In genomic region chr4:108319747-108320146, GRCm38 (mm10) we compare ENCODE assay signal across 12 mouse cellular contexts. TPM values are rescaled to one million over a fixed set of nuclear protein-coding genes. Genes with fewer than 3 reads are reported as not detected.
A peak's percentile ranks its signal among the peaks of the same experiment; 100 is the strongest.
DNase-seq lines count a peak whose midpoint lies in the region; ATAC-seq and TF ChIP-seq lines count a peak whose summit lies in the region.
"Had no signal": no experiment of that assay in that cellular context is flagged by ENCODE, and none has a peak within 500 bp of the region (broad histone marks: within the 10 kb centered on the region; RNA-seq: fewer than 3 reads in every experiment).

No protein-coding gene starts in this region.

- no peaks in the 10 kb centered on the region for H3K36me3 ChIP-seq in liver, embryonic 14.5 days (replicated peaks; ENCODE audit: control insufficient read depth, insufficient read depth, low read depth)
- no peaks in the 10 kb centered on the region for H3K36me3 ChIP-seq in CH12.LX (replicated peaks in 1 of 2; ENCODE audit: control insufficient read depth in 1 of 2, insufficient read depth in 1 of 2, low read length in 1 of 2)
- no peaks in the 10 kb centered on the region for H3K36me3 ChIP-seq in midbrain, embryonic 13.5 days
- H3K36me3 ChIP-seq: forebrain, embryonic 12.5 days; hindbrain, embryonic 15.5 days; stomach, embryonic 15.5 days had no signal

- no peak for TF ChIP-seq EP300 in liver, embryonic 14.5 days (IDR thresholded peaks at IDR 0.05; ENCODE audit: low read depth)
- no peak for TF ChIP-seq EP300 in CH12.LX (IDR thresholded peaks at IDR 0.05; ENCODE audit: low read length)

- H3K79me2 ChIP-seq in CH12.LX (replicated peaks; ENCODE audit: control insufficient read depth, extremely low read depth, insufficient read depth, poor library complexity, severe bottlenecking) = no peaks in the 10 kb centered on the region

- H3K27me3 ChIP-seq in liver, embryonic 14.5 days (ENCODE audit: control insufficient read depth, insufficient read depth, low read length) = no peaks in the 10 kb centered on the region
- no peaks in the 10 kb centered on the region for H3K27me3 ChIP-seq in CH12.LX (replicated peaks)
- H3K27me3 ChIP-seq in midbrain, embryonic 13.5 days = no peaks in the 10 kb centered on the region
- H3K27me3 ChIP-seq: forebrain, embryonic 12.5 days; hindbrain, embryonic 15.5 days; stomach, embryonic 15.5 days had no signal

- no peaks in the 10 kb centered on the region for H3K9me3 ChIP-seq in liver, embryonic 14.5 days (ENCODE audit: control insufficient read depth, low read length)
- H3K9me3 ChIP-seq in CH12.LX (replicated peaks; ENCODE audit: low read length) = no peaks in the 10 kb centered on the region
- no peaks in the 10 kb centered on the region for H3K9me3 ChIP-seq in midbrain, embryonic 13.5 days
- H3K9me3 ChIP-seq: hindbrain, embryonic 15.5 days; stomach, embryonic 15.5 days had no signal

- dilution Hi-C loops in CH12.LX (cut with MboI; ENCODE audit: extremely low pct_ligation_motif_present, extremely low pct_unique_long_range_greater_than_20kb, low sequenced_read_pairs) = no loop called here

- H3K4me2 ChIP-seq in liver, embryonic 14.5 days (ENCODE audit: low read depth) = no peak overlapping the region
- H3K4me2 ChIP-seq in CH12.LX (ENCODE audit: insufficient read depth, low read depth, poor library complexity, severe bottlenecking) = no peak overlapping the region
- no peak overlapping the region for H3K4me2 ChIP-seq in midbrain, embryonic 13.5 days (replicated peaks)
- H3K4me2 ChIP-seq: forebrain, embryonic 12.5 days; hindbrain, embryonic 15.5 days; stomach, embryonic 15.5 days had no signal

- H3K4me3 ChIP-seq in liver, embryonic 14.5 days (ENCODE audit: insufficient read depth in 1 of 2, low read depth in 2 of 2, low read length in 2 of 2) = no peak overlapping the region
- H3K4me3 ChIP-seq in CH12.LX (replicated peaks in 1 of 3; ENCODE audit: low read depth in 2 of 3, low read length in 2 of 3, poor library complexity in 1 of 3) = no peak overlapping the region
- no peak overlapping the region for H3K4me3 ChIP-seq in midbrain, embryonic 13.5 days (replicated peaks)
- H3K4me3 ChIP-seq: forebrain, embryonic 12.5 days; hindbrain, embryonic 15.5 days; stomach, embryonic 15.5 days had no signal

- H3K4me1 ChIP-seq in liver, embryonic 14.5 days (replicated peaks; ENCODE audit: control insufficient read depth in 2 of 2, insufficient read depth in 2 of 2, low read length in 1 of 2) = peaks cover 0 to 17% of the 10 kb centered on the region in 2 experiments; a peak in 2 of 4 replicates
- peaks cover 16 to 43% of the 10 kb centered on the region in 2 experiments for H3K4me1 ChIP-seq in CH12.LX (ENCODE audit: control insufficient read depth in 1 of 2, insufficient read depth in 2 of 2)
- no peaks in the 10 kb centered on the region for H3K4me1 ChIP-seq in midbrain, embryonic 13.5 days (replicated peaks)
- H3K4me1 ChIP-seq: forebrain, embryonic 12.5 days; hindbrain, embryonic 15.5 days; stomach, embryonic 15.5 days had no signal

- TF ChIP-seq RAD21 in CH12.LX (IDR thresholded peaks at IDR 0.05; ENCODE audit: low read depth, low read length) = peak; percentile 23

- TF ChIP-seq CTCF in liver, embryonic 14.5 days (IDR thresholded peaks at IDR 0.05; ENCODE audit: low read depth) = peak; percentile 65
- peak; percentile 49 to 71 for TF ChIP-seq CTCF in CH12.LX (conservative IDR thresholded peaks at IDR 0.05 in 1 of 2, IDR thresholded peaks at IDR 0.05 in 1 of 2; ENCODE audit: low read depth in 2 of 2, low read length in 2 of 2)

- no peak overlapping the region for H3K27ac ChIP-seq in liver, embryonic 14.5 days
- H3K27ac ChIP-seq in CH12.LX (ENCODE audit: insufficient read depth, low read depth) = no peak overlapping the region
- no peak overlapping the region for H3K27ac ChIP-seq in midbrain, embryonic 13.5 days
- H3K27ac ChIP-seq: forebrain, embryonic 12.5 days; hindbrain, embryonic 15.5 days; stomach, embryonic 15.5 days had no signal

- no peak for DNase-seq in liver, embryonic 14.5 days (ENCODE audit: low read depth in 3 of 3, low spot score in 3 of 3)
- DNase-seq in liver = no peak
- no peak for DNase-seq in CH12.LX (ENCODE audit: extremely low read depth)
- peak; percentile 86 for DNase-seq in R1 (ENCODE audit: low read depth, low spot score)
- DNase-seq in testis, postnatal 14 days (ENCODE audit: low spot score) = peak; percentile 41
- DNase-seq in c-Kit-positive CD71-positive TER-119-positive erythroid progenitor cells, embryonic 14.5 days (ENCODE audit: low spot score) = no peak
- DNase-seq: embryo, embryonic 11 days; lung, adult 18-20 months had no signal

- no peak for ATAC-seq in liver, embryonic 14.5 days (ENCODE audit: insufficient read depth)
- ATAC-seq in midbrain, embryonic 13.5 days = no peak

- in situ Hi-C loops in CH12.LX (cut with MboI; ENCODE audit: low pct_ligation_motif_present, low pct_unique_long_range_greater_than_20kb, low sequenced_read_pairs) = loop anchor here (5.0 kb wide), 1 partner anchor 62 kb away; no protein-coding TSS in a partner anchor

- TF ChIP-seq POLR2A in CH12.LX (IDR thresholded peaks at IDR 0.05; ENCODE audit: low read depth, low read length) = no peak

- no peak overlapping the region for H3K9ac ChIP-seq in liver, embryonic 14.5 days (replicated peaks)
- no peak overlapping the region for H3K9ac ChIP-seq in CH12.LX (ENCODE audit: insufficient read depth, low read depth)
- H3K9ac ChIP-seq in midbrain, embryonic 13.5 days (replicated peaks) = no peak overlapping the region
- H3K9ac ChIP-seq: forebrain, embryonic 12.5 days; hindbrain, embryonic 15.5 days; stomach, embryonic 15.5 days had no signal

- 60% methylated on average over 6 of the region's 6 CpGs for WGBS in liver, embryonic 14.5 days (ENCODE audit: insufficient replicate concordance)
- WGBS in midbrain, embryonic 13.5 days = 69% methylated on average over 6 of the region's 6 CpGs

TF ChIP-seq in CH12.LX, 34 proteins besides CTCF, POLR2A, EP300 and RAD21:
- TF ChIP-seq ZC3H11A (IDR thresholded peaks at IDR 0.05; ENCODE audit: low read depth, low read length) (no peak), USF2 (conservative IDR thresholded peaks at IDR 0.05; ENCODE audit: low read depth, low read length) (no peak), IRF4 (IDR thresholded peaks at IDR 0.05; ENCODE audit: low read depth, low read length) (no peak), ETS1 (conservative IDR thresholded peaks at IDR 0.05; ENCODE audit: low read depth, low read length) (no peak), POLR2AphosphoS2 (IDR thresholded peaks at IDR 0.05; ENCODE audit: low read depth, low read length) (no peak), CHD2 (IDR thresholded peaks at IDR 0.05; ENCODE audit: low read length) (no peak), CHD1 (IDR thresholded peaks at IDR 0.05; ENCODE audit: low read depth, low read length) (no peak), NELFE (IDR thresholded peaks at IDR 0.05; ENCODE audit: low read depth, low read length) (no peak), ZMIZ1 (IDR thresholded peaks at IDR 0.05; ENCODE audit: low read depth, low read length) (no peak), TBP (conservative IDR thresholded peaks at IDR 0.05; ENCODE audit: low read depth, low read length) (no peak), MAFK (IDR thresholded peaks at IDR 0.05; ENCODE audit: insufficient replicate concordance, low read length) (no peak), ELF1 (IDR thresholded peaks at IDR 0.05; ENCODE audit: low read depth, low read length) (no peak), UBTF (IDR thresholded peaks at IDR 0.05; ENCODE audit: low read depth, low read length) (no peak), HCFC1 (IDR thresholded peaks at IDR 0.05; ENCODE audit: low read depth, low read length) (no peak)

RNA-seq across cellular contexts. Expression of gene Coa7, which starts 8.2 kb away (rescaled TPM):
- polyA plus RNA-seq in liver, embryonic 14.5 days (2012; rRNA removed) = 9.3 and 11.0 TPM in 2 replicates
- 26.4 and 29.1 TPM in 2 replicates for polyA plus RNA-seq in liver, embryonic 14.5 days (2014; fragmentation: Nextera tagmentation; extraction: Ambion mirVana)
- total RNA-seq in CH12.LX (2012; rRNA removed) = 24.2 and 27.0 TPM in 2 replicates
- total RNA-seq in CH12.LX (2014; rRNA removed) = 18.7 and 23.5 TPM in 2 replicates
- 73.8 and 74.3 TPM in 2 replicates for polyA plus RNA-seq in CH12.LX (2012; ENCODE audit: insufficient read length, low read depth)
- 49.5 and 50.5 TPM in 2 replicates for polyA plus RNA-seq in midbrain, embryonic 13.5 days (2015; fragmentation: Nextera tagmentation; extraction: Ambion mirVana)

RNA-seq across cellular contexts. Expression of gene Zyg11b, which starts 18.9 kb away (rescaled TPM):
- 1.6 and 2.2 TPM in 2 replicates for polyA plus RNA-seq in liver, embryonic 14.5 days (2012; rRNA removed)
- polyA plus RNA-seq in liver, embryonic 14.5 days (2014; fragmentation: Nextera tagmentation; extraction: Ambion mirVana) = 2.3 and 3.2 TPM in 2 replicates
- total RNA-seq in CH12.LX (2012; rRNA removed) (9.0 and 9.3 TPM in 2 replicates), CH12.LX (2014; rRNA removed) (13.9 and 14.2 TPM in 2 replicates)
- 10.9 and 11.8 TPM in 2 replicates for polyA plus RNA-seq in CH12.LX (2012; ENCODE audit: insufficient read length, low read depth)
- 30.3 and 30.9 TPM in 2 replicates for polyA plus RNA-seq in midbrain, embryonic 13.5 days (2015; fragmentation: Nextera tagmentation; extraction: Ambion mirVana)

Comparison
In these comparisons a context has a peak if more than half of its experiments do, and no peak if none do; other contexts are left out.
1. DNase-seq: peak in R1 (single experiment) and testis, postnatal 14 days (single experiment); none in liver, embryonic 14.5 days (0 of 3), liver (single experiment), CH12.LX (single experiment) and c-Kit-positive CD71-positive TER-119-positive erythroid progenitor cells, embryonic 14.5 days (single experiment).